In the genomic region with DNA sequence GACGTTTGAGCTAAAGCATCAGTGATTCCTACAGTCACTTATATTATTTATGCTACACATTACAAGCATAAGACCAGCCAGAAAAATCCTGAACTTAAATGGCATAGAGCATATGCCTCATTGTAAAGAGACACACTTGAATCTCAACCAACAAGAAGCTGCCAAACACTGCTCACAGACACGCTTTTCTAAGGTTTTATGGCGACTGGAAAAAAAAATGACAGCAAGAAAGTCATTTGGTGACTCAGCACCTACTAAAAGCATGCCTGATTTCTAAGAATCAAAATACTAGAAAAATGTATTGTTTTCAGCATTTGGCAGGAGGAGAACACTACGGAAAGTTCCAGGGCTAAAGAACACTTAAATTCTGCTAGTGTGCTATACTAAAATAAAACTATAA, we compare ENCODE assay signal across 24 mouse cellular contexts.
DNase-seq lines count a peak whose midpoint lies in the region; ATAC-seq and TF ChIP-seq lines count a peak whose summit lies in the region.
"Had no signal": no experiment of that assay in that cellular context is flagged by ENCODE, and none has a peak within 500 bp of the region (broad histone marks: within the 10 kb centered on the region; RNA-seq: fewer than 3 reads in every experiment).

No protein-coding gene starts in this region.

- no peak overlapping the region for H3K27ac ChIP-seq in forebrain, embryonic 14.5 days (ENCODE audit: low read depth, low read length)
- no peak overlapping the region for H3K27ac ChIP-seq in forebrain, embryonic 15.5 days (replicated peaks)
- H3K27ac ChIP-seq in embryonic fibroblast, embryonic 13.5 days (ENCODE audit: insufficient read depth, low read length) = peak overlapping the region; percentile 18; the same call in 1 of the 2 replicates
- H3K27ac ChIP-seq: embryonic facial prominence, embryonic 10.5 days; embryonic facial prominence, embryonic 12.5 days; forebrain, embryonic 10.5 days; forebrain, embryonic 12.5 days had no signal

- TF ChIP-seq CTCF in embryonic fibroblast, embryonic 13.5 days (IDR thresholded peaks at IDR 0.05; ENCODE audit: borderline replicate concordance, insufficient read depth, low read length) = no peak

- no peak for TF ChIP-seq POLR2A in embryonic fibroblast, embryonic 13.5 days (IDR thresholded peaks at IDR 0.05; ENCODE audit: low read depth, low read length)

- DNase-seq in forebrain, embryonic 14.5 days (ENCODE audit: low spot score) = peak; percentile 33
- peak; percentile 27 for DNase-seq in 3T3-L1 (ENCODE audit: low read depth, low spot score)
- peak; percentile 52 for DNase-seq in brain, adult 2 months (ENCODE audit: low read depth, low spot score)
- DNase-seq in layer of hippocampus, postnatal 25 days (ENCODE audit: extremely low spot score in 1 of 2, low spot score in 1 of 2) = no peak
- DNase-seq in gastrocnemius, postnatal 10 days = no peak
- DNase-seq in ovary, postnatal 14 days (ENCODE audit: low spot score) = no peak
- DNase-seq: adrenal gland, adult 8-10 months; adrenal gland, postnatal 14 days; adrenal gland, postnatal 36 days; cerebellum, adult 11-12 months; cerebellum, adult 2 months; cerebellum, adult 9-10 months; cerebellum, postnatal 10 days; cerebellum, postnatal 25 days had no signal

- H3K4me3 ChIP-seq in forebrain, embryonic 14.5 days (ENCODE audit: low read depth, low read length) = no peak overlapping the region
- H3K4me3 ChIP-seq in forebrain, embryonic 15.5 days = no peak overlapping the region
- H3K4me3 ChIP-seq in embryonic fibroblast, embryonic 13.5 days (ENCODE audit: insufficient read depth, low read length) = no peak overlapping the region
- H3K4me3 ChIP-seq: embryonic facial prominence, embryonic 10.5 days; embryonic facial prominence, embryonic 12.5 days; erythroblast, embryonic 14.5 days; forebrain, embryonic 10.5 days; forebrain, embryonic 12.5 days had no signal

- ATAC-seq in forebrain, embryonic 14.5 days = no peak
- no peak for ATAC-seq in forebrain, embryonic 15.5 days (replicated peaks)
- ATAC-seq: activated CD4-positive, CD25-positive, alpha-beta regulatory T cell, adult 4 months; forebrain, embryonic 16.5 days; Patski had no signal

- no peak overlapping the region for H3K9ac ChIP-seq in forebrain, embryonic 14.5 days (ENCODE audit: low read length)
- no peak overlapping the region for H3K9ac ChIP-seq in forebrain, embryonic 15.5 days (replicated peaks)
- H3K9ac ChIP-seq: embryonic facial prominence, embryonic 12.5 days; forebrain, embryonic 12.5 days had no signal

- no peaks in the 10 kb centered on the region for H3K9me3 ChIP-seq in forebrain, embryonic 14.5 days (replicated peaks; ENCODE audit: control insufficient read depth, low read length)
- H3K9me3 ChIP-seq in forebrain, embryonic 15.5 days = no peaks in the 10 kb centered on the region
- H3K9me3 ChIP-seq: embryonic facial prominence, embryonic 10.5 days; embryonic facial prominence, embryonic 12.5 days; forebrain, embryonic 10.5 days; forebrain, embryonic 12.5 days had no signal

- H3K4me2 ChIP-seq in forebrain, embryonic 14.5 days (ENCODE audit: low read length) = no peak overlapping the region
- H3K4me2 ChIP-seq in forebrain, embryonic 15.5 days (replicated peaks) = no peak overlapping the region
- H3K4me2 ChIP-seq: embryonic facial prominence, embryonic 12.5 days; forebrain, embryonic 12.5 days had no signal

- no peaks in the 10 kb centered on the region for H3K27me3 ChIP-seq in forebrain, embryonic 14.5 days (replicated peaks; ENCODE audit: control insufficient read depth, insufficient read depth, low read length)
- H3K27me3 ChIP-seq in forebrain, embryonic 15.5 days = no peaks in the 10 kb centered on the region
- H3K27me3 ChIP-seq: embryonic facial prominence, embryonic 12.5 days; forebrain, embryonic 12.5 days; Patski had no signal

- H3K36me3 ChIP-seq in forebrain, embryonic 14.5 days (ENCODE audit: control insufficient read depth, insufficient read depth, low read length) = peaks cover 9% of the 10 kb centered on the region
- peaks cover 4% of the 10 kb centered on the region; the same call in 1 of the 2 replicates for H3K36me3 ChIP-seq in forebrain, embryonic 15.5 days
- H3K36me3 ChIP-seq: embryonic facial prominence, embryonic 12.5 days had no signal

- H3K4me1 ChIP-seq in forebrain, embryonic 14.5 days (ENCODE audit: control insufficient read depth, insufficient read depth, low read length) = no peaks in the 10 kb centered on the region
- no peaks in the 10 kb centered on the region for H3K4me1 ChIP-seq in forebrain, embryonic 15.5 days
- H3K4me1 ChIP-seq in embryonic fibroblast, embryonic 13.5 days (ENCODE audit: control insufficient read depth, insufficient read depth, low read length) = 0 out of 2 replicates have a peak, but pooled peaks cover 2% of the 10 kb centered on the region
- H3K4me1 ChIP-seq: embryonic facial prominence, embryonic 10.5 days; embryonic facial prominence, embryonic 12.5 days; forebrain, embryonic 10.5 days; forebrain, embryonic 12.5 days had no signal

- 82% methylated on average over 4 of the region's 4 CpGs for WGBS in forebrain, embryonic 14.5 days
- WGBS in forebrain, embryonic 15.5 days = 80% methylated on average over 4 of the region's 4 CpGs

Comparison
In these comparisons a context has a peak if more than half of its experiments do, and no peak if none do; other contexts are left out.
1. DNase-seq: peak in forebrain, embryonic 14.5 days (single experiment), 3T3-L1 (single experiment) and brain, adult 2 months (single experiment); none in layer of hippocampus, postnatal 25 days (0 of 2), gastrocnemius, postnatal 10 days (single experiment) and ovary, postnatal 14 days (single experiment).